8 mouse cellular contexts compared by ENCODE assay signal in genomic region chr2:30415157-30415935, GRCm38 (mm10). TPM values are rescaled to one million over a fixed set of nuclear protein-coding genes. Genes with fewer than 3 reads are reported as not detected.
DNase-seq lines count a peak whose midpoint lies in the region; ATAC-seq and TF ChIP-seq lines count a peak whose summit lies in the region.

TSS of gene Crat (minus strand) at chr2:30415813.

- peak; percentile 97 for DNase-seq in adrenal gland, adult 2 months
- DNase-seq in gastrocnemius, adult 8-10 months (ENCODE audit: low spot score in 2 of 2), result peak; percentile 95 to 98
- peak; percentile 86 for DNase-seq in hindbrain, postnatal 0 days (ENCODE audit: low spot score)
- DNase-seq in left cerebral cortex, postnatal 10 days (ENCODE audit: extremely low spot score in 1 of 2, low spot score in 2 of 2), result peak; percentile 90 to 97
- peak; percentile 93 for DNase-seq in right cerebral cortex, postnatal 25 days
- no peak for DNase-seq in B cell, adult 2 months

- peak; percentile 85 for TF ChIP-seq POLR2A in cortical plate, adult 2 months (IDR thresholded peaks at IDR 0.05; ENCODE audit: extremely low read depth, insufficient read depth, low read length)

- 2% methylated on average over 58 of the region's 58 CpGs for WGBS in hindbrain, postnatal 0 days

- peaks cover 6% of the 10 kb centered on the region; the same call in 1 of the 2 replicates for H3K4me1 ChIP-seq in cortical plate, adult 2 months (ENCODE audit: control insufficient read depth, insufficient read depth, low read length)
- H3K4me1 ChIP-seq in hindbrain, postnatal 0 days (ENCODE audit: insufficient read depth, low read length), result peaks cover 18% of the 10 kb centered on the region

- peak within 1 kb of the TSS; percentile 83 for H3K4me3 ChIP-seq in cortical plate, adult 2 months (ENCODE audit: insufficient read depth, low read length)
- H3K4me3 ChIP-seq in hindbrain, postnatal 0 days (ENCODE audit: low read length), result peak within 1 kb of the TSS; percentile 96

- intact Hi-C loops in left cerebral cortex, postnatal 10 days (cut with DNase I), result no loop called here

- no peak for TF ChIP-seq CTCF in cortical plate, adult 2 months (IDR thresholded peaks at IDR 0.05; ENCODE audit: extremely low read depth, insufficient read depth, low read length)
- TF ChIP-seq CTCF in hindbrain, postnatal 0 days (IDR thresholded peaks at IDR 0.05; ENCODE audit: low read depth), result no peak

- H3K27ac ChIP-seq in cortical plate, adult 2 months (ENCODE audit: insufficient read depth, low read length), result peak within 1 kb of the TSS; percentile 99
- peak within 1 kb of the TSS; percentile 97 for H3K27ac ChIP-seq in hindbrain, postnatal 0 days

- H3K4me2 ChIP-seq in hindbrain, postnatal 0 days (ENCODE audit: low read depth, low read length), result peak within 1 kb of the TSS; percentile 69

- ATAC-seq in hindbrain, postnatal 0 days, result peak; percentile 84
- peak; percentile 60 for ATAC-seq in megakaryocyte progenitor cell, adult 5-6 weeks (replicated peaks; ENCODE audit: poor library complexity)

- peak within 1 kb of the TSS; percentile 96 for H3K9ac ChIP-seq in hindbrain, postnatal 0 days (replicated peaks; ENCODE audit: low read length)

- no peaks in the 10 kb centered on the region for H3K27me3 ChIP-seq in hindbrain, postnatal 0 days (ENCODE audit: insufficient read depth, low read length)

- H3K9me3 ChIP-seq in hindbrain, postnatal 0 days (ENCODE audit: low read length), result no peaks in the 10 kb centered on the region

- no peaks in the 10 kb centered on the region; the same call in 1 of the 2 replicates for H3K36me3 ChIP-seq in hindbrain, postnatal 0 days (ENCODE audit: insufficient read depth, low read length)

RNA-seq across cellular contexts. Expression of gene Crat, which starts in this region (rescaled TPM):
- 100 to 1,000 TPM; 216 to 274 TPM for total RNA-seq in adrenal gland, adult 2 months (2021)
- polyA plus RNA-seq in adrenal gland, adult 2 months (2012; rRNA removed), result 326 and 448 TPM in 2 replicates
- 44.7 and 50.9 TPM in 2 replicates for polyA plus RNA-seq in cortical plate, adult 2 months (2012; rRNA removed)
- 100 to 1,000 TPM; 355 to 420 (median 382) TPM for total RNA-seq in gastrocnemius, adult 8-10 months (2022)
- 49.3 and 51.5 TPM in 2 replicates for total RNA-seq in hindbrain, postnatal 0 days (2014; rRNA removed)
- 26.0 and 27.6 TPM in 2 replicates for polyA plus RNA-seq in hindbrain, postnatal 0 days (2015; fragmentation: Nextera tagmentation; extraction: Ambion mirVana)
- total RNA-seq in left cerebral cortex, postnatal 10 days (2021), result 10 to 100 TPM; 39.7 to 40.3 TPM
- total RNA-seq in megakaryocyte progenitor cell, adult 5-6 weeks (2015), result 21.2 and 31.7 TPM in 2 replicates
- 8.4 and 9.1 TPM in 2 replicates for total RNA-seq in megakaryocyte progenitor cell, adult 5-6 weeks (2017)

Comparison
In these comparisons a context has a peak if more than half of its experiments do, and no peak if none do; other contexts are left out.
1. DNase-seq: peak in adrenal gland, adult 2 months (single experiment), gastrocnemius, adult 8-10 months (2 of 2), hindbrain, postnatal 0 days (single experiment), left cerebral cortex, postnatal 10 days (2 of 2) and right cerebral cortex, postnatal 25 days (single experiment); none in B cell, adult 2 months (0 of 2).